Mouse (Mus musculus) right cerebral cortex, adult 18-20 months (tissue): ENCODE measurements around the gene Tead1.

Experiments used
- DNase-seq: peaks from one replicate; pipeline ENCODE4 v3.0.0; 2022; ENCODE audit warnings: mixed read lengths

Tead1 gene

DNA sequence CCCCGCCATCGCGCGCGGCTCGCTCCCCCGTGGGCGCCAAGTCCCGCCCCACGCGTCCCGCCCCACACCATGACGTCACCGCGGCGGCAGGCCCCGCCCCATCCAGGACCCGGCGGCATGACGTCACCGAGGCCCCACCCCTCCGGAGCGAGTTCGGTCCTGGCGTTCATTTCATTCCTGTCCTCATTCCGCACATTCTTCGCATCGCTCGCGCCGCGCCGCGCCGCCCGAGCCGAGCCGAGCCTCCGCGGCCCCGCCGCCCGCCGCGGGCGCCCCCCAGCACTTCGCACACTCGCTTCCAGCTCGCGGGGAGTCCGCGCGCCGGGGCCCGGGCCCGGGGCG is at the start of gene Tead1:
Gene Tead1 (plus strand): TSS at position 148 of the 342 bp plus-strand sequence.
- peak; percentile 91 for DNase-seq

DNA sequence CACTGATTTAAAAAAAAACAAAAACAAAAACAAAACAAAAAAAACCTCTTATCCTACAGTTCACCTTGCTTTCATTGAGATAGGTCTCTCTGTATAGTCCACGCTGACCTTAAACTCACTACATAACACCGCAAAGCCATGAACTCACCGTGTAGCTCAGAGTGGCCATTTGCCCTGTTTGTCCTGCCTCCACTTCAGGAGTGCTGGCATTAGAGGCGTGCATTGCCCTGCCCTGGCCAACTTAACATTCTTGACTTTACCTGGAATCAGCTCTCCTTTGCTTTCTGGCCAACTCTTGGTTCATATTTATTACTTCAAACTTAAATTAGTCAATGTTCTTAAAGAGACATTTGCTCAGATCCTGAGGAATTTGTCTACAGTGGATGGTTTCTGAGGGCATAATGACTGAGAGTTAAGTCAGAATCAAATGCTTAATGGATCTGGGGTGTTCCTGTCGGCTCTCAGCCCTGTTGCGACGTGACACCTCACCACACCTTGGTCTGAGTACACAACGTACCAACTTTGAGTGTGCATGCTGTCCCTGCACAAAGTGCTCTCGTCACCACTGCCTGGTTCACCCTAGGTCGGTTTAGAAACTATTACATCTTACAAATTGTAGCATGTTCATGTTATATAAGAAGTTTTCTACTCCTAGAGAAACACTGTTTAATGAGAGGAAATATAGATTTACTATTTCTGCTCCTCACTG is 44.5 kb upstream of the Tead1 start:
- no peak for DNase-seq

DNA sequence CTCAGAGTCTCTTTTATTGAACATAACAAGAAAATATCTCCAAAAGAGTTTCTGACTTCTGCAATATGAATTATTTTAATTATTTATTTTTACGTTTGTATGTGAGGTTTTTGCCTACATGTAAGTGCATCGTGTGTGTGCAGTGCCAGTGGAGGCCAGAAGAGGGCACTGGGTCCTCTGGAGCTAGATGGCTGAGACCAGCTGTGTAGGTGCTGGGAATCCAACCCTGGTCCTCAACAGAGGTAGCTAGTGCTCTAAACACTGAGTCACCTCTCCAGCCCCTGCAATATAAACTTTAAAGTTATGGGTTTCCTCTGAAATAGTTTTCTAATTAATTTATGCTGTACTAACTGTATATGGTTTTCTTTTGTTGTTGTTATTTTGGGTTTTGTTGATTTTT is 43.2 kb upstream of the Tead1 start:
- no peak for DNase-seq

DNA sequence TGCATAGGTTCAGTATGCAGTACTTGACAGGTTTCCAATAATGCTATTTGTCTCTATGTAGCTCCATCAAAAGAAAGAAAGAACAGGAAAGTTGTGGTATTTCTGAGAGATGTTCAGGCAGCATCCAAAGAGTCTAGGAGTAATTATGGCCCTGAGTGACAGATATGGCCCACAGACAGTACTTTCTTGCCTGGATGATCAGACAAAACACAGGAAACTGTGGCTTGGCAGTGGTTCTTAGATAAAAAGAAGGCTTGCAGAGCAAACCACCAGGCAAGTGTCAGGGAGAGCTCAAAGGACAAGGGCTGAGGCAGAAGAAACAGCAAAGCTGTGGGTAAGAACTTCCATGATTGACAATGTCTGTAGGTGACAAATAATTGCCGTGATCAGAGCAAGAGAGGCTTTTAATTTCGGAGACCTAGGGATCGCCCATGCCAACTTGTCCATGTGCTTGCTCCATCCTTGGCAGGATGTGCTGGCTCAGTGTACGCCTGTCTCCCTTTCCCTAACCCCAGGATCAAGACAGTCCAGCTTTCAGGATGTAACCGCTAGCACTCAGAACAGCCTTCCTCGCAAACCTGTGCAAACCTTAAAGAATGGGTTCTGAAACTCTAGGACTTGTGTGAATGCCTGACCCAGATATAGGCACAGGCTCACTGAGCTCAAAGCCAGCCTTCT is 35.1 kb upstream of the Tead1 start:
- no peak for DNase-seq

DNA sequence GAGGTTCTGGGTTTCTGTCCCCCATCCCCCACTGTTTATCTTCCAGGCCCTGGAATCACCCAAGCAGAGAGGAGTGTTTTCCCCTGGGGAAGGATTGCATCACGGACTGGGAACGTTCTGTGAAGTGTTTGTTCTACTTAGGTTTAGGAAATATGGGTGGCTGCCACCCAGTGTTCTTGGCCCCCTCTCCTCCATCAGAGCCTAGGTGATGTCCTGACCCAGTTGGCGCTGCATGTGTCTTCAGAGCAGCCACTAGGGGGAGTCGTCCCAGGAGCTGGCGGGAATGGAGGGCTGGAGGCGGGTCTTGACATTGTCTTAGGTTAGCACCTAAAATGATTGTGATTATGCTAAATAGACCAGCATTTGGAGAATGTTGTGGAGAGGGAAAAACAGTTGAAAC is 34.4 kb upstream of the Tead1 start:
- DNase-seq: no peak

DNA sequence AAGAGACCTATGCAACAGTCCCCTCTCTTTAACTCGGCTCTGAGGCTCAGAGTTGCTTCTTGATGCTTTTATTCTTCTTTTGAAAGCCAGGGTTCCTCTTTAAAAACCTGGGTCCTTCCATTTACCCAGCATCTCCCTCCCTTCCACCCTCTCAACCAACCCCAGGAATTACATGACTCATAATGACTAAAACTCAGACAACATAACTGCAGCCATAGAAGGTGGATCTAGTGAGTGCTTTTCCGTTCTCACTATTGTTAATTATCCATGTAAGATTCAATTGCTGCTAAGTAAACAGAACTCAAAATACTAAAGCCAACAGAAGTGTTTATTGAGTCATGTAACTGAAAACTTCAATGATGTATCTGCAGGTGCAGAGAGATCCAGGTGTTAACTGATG is 33.4 kb upstream of the Tead1 start:
- no peak for DNase-seq

DNA sequence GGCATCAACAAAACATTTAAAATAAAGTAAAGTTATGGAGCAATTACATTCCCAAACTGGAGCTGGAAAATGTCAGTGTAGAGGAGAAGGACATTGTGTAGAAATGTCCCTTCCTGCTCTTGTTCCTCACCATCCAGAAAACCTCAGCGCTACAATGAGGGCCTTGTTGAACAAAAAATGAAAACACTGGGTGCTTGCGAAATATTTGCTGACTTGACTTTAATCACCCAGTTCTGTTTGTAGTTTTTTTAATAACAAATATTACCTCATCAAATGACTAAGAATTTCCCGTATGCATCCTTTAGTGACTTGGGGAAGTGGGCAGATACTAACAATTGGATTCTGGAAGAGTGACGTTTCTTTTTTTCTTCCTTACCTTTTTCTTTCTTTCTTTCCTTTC is 31.7 kb upstream of the Tead1 start:
- no peak for DNase-seq

DNA sequence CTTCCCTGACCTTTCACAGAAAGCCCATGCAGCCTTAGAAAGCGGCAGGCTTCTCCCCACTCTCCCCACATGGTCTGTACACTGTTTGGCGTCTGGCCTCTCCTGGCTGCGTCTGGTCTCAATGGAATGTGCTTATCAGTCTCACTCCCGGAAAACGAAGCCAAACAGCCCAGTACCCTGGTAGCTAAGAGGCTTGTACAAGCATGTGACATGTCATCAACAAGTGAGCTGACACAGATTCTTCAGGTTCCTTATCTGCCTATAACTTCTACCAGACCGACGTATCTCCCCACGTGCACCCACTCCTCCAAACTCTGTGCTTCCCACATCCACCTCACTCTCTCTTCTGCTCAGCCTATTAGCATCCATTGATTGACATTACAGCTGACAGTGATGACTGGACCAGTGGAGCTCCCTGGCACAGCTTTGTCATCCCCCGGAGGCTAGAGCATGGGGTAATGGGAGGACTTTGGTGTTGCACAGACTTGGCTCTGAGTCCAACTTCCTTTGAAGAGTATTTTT is 22.9 kb upstream of the Tead1 start:
- no peak for DNase-seq

DNA sequence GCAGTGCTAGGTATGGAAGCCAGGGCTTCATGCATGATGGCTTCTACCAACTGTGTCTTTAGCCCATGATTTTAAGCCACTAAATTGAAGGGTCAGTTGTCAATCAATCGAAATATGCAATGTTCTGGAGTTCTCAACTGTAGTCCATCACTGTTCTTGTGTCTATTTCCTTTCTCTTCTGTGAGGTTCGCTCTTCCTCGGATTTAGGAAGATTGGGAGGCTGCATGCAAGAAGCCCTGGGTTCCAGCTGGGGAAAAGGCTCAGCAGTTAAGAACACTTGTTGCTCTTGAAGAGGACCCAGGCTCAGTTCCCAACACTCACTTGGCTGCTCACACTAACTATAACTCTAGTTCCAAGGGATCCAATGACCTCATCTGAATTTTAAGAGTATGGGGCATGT is 20.2 kb upstream of the Tead1 start:
- no peak for DNase-seq

DNA sequence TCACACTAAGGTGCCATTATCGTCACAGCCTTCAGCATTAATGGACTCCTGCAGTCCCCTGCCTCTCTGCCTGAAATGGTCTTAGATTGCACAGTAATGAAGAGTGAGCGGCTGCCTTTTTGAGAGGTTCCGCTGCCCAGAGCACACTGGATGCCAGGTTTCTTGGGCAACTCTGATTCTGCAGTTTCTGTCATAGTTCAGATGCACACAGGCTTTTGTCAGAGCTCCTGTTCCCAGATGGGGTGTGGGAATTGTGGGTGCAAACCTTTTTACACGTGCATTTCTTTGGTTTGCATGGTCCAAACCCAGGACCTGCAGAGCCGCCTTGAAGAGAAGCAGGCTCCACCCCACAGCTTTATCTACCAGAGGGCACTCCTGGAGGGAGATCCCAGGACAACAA is 19.3 kb upstream of the Tead1 start:
- no peak for DNase-seq

DNA sequence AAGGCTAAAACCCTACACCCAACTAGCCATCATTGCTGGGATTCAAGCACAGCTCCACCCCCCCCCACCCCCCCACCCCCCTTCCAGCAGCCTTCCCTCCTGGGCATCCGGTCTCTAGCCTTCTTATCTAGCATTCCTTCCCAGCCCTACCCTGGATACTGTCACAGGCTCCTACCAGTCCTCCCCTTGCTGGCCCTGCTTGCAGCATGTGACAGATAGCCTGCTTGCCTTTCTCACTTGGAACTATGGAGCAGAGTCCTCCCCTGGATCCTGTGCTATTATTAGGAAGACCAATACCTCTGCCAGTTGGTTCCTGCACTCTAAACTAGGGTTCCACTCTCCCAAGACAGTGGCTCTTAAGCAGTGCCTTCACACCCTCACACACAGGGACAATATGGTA is 18.8 kb upstream of the Tead1 start:
- DNase-seq: no peak

DNA sequence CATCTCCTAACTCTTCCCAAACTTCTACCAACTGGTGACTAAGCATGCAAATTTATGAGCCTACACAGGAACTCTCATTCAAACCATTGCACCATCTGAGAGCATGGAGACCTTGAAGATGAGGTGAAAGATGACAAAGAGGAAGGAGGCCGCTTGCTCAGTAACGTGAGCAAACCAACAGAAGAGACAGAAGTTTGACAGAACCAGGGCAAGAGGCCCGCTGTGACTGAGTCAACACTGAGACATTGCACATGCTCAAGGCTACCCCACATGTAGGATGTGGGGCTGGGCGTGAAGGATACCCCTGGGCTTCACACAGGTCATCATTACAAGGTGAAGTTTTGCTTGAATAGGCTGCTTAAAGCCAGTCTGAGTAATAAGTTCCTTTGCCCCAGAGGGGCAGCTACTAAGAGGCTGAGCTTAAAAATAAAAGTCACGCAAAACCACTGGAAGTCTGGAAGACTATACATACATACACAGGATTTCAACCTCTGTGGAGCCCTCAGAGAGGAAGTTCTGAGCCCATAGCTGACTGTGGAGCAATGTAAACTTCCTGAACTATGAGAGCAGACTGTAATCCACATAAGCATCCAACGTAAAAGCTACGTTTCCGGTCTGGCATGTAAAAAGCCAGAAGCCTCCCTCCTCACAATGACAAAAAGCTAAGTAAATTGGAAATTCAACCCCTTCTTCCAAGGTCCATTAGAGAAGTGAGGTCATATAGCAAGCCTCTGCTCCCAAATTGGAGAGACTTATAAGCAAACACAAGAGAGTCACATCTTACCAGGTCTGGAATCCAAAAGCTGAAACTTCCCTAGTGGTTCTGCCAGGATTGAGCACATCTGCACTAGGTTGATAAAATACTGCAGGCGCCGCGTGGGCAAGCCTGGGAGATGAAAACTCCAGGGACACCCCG is 16.5 kb upstream of the Tead1 start:
- DNase-seq: no peak

DNA sequence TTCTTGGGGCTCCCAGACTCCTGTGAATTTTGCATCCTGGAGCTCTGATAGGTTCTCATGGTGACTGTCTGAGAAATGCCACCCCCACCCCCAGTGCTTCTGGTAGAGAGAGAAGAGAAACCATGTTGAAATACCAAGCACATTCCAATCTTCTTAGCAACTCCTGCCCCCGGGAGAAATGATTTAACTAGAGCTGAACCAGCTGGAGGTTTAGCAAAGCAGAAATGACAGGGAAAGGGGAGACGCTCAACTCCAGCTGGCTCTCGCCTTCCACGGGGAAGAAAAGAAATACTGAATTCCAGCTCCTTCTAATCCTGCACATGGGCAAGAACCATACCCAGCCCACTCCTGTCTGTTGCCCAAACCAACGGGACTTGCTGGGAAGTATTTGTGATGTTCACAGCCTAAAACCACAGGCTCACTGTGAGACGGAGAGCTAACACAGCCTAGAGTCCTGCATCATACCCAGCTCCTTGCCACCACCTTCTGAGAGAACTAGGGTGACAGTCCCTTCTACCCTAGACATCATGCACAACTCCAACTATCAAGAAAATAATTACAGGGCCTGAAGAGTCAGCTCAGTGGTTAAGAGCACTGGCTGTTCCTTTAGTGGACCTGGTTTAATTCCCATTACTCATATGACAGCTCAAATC is 15.7 kb upstream of the Tead1 start:
- peak; percentile 78 for DNase-seq

DNA sequence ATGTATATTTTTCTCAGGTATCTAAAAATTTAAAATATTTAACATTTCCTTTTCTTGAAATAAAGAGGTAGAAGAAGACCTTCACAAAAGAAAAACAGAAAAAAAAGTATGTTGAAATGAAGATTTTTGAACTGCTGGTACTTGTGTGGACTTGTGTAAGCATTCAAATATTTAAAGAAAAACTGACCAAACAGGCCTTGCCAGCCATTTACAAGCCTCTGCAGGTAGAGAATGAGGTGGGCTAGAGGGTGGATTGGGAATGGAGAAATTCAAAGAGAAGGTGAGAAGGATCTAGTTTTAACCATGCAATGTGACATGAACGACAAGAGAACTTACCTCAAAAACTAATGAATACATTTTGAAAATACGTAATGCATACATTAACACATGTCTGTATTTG is 9.1 kb upstream of the Tead1 start:
- DNase-seq: no peak

DNA sequence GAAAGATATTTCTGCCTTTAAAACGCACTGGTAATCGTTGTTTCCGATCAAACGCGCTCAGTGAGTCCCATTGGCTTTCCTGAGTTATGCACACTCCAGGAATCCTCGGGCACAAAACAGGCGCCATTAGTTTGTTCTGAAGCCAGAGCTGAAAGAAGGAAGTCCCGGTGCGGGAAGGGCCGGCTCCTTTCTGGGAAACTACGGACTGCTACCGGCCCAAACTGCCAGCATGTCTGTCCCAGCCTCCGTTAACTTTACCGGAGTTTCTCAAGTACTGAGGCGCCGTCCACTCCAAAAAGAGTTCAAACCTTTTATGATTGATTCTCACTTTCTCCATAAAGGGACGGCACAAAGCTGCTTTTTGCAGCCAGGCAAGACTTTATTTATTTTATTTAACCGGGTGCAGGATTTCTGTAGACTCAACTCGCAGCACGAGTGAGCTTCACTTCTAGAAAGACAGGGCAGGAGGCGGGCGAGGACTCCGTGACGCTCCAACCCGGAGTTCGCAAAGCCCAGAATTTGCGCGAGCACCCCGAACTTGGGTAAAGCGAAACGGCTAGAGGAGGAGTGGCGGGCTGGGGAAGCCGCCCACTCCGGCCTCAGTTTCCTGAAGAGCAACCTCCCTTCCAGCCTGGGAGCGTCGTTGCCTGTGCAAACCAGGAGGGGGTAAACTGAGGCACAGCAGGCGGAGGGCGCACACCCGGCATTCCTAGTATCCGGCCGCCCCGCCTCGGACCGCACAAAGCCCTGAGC is 524 bp upstream of the Tead1 start:
- DNase-seq: no peak

DNA sequence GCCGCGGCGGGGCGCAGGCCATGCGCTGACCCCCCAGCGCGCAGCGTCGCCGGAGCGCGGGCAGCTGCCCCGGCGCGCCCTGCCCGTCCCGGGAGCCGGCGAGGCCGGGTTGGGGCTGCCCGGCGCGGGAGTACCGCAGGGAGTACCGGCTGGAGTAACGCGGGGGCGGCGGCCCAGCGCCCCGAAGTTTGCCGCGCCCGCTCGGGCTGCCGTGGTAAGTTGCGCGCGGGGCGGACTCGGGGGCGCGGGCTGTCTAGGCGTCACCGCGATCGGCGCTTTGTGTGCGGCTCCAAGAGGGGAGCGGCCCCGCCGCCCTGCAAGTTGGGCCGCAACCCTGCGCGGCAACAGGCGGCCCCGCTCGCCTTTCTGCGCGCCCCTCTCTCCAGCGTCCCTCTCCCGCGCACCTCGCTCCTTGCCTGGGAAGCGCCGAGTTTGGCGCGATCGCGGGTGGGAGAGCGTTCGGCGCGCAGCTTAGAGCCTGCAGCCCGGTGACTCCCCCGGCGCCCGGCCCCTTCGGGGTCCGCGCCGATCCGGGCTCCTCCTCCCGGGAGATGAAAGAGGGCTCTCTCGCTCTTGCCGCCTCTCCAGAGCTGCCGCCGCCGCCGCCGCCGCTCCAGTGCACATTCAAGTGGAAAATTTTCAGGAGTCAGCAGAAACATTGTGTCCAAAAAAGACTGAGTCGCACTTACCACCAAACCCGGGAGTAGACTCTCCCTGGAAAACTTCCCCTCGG is 561 bp downstream of the Tead1 start:
- DNase-seq: peak; percentile 58

DNA sequence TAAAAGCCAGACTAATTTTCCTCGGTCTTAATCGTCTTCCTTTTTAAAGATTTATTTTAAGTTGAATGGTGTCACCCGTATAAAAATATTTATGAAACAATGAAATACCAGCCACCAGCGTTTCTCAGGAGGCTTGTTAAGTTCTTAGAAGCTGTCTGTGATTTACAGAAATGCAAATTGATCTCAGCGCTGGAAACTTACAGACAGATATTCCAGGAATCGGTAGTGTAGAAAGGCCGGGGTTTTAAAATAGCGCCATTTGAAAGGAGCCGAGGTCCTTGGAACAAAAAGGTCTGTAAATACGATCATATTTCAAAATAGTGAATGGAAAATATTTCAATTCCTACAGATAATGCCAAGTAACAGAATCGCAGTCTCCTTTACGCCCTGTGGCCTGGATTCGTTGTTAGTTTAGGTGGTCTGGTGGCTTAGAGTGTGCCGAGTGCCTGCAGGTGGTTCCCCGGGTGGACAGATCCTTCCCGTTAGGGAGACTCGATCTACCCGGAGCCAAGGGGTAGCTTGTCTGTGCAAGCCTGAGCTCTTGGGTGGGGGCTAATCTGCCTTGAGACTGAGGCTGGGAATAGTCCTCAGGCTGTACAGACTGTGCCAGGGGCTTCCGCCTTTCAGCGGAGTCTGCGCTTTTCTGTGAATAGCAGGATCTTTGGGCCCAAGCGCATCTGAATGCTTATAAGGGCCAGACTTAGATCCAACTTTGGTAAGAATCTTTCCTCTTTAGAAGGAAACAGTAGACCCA is 1.6 kb downstream of the Tead1 start:
- DNase-seq: peak; percentile 13

DNA sequence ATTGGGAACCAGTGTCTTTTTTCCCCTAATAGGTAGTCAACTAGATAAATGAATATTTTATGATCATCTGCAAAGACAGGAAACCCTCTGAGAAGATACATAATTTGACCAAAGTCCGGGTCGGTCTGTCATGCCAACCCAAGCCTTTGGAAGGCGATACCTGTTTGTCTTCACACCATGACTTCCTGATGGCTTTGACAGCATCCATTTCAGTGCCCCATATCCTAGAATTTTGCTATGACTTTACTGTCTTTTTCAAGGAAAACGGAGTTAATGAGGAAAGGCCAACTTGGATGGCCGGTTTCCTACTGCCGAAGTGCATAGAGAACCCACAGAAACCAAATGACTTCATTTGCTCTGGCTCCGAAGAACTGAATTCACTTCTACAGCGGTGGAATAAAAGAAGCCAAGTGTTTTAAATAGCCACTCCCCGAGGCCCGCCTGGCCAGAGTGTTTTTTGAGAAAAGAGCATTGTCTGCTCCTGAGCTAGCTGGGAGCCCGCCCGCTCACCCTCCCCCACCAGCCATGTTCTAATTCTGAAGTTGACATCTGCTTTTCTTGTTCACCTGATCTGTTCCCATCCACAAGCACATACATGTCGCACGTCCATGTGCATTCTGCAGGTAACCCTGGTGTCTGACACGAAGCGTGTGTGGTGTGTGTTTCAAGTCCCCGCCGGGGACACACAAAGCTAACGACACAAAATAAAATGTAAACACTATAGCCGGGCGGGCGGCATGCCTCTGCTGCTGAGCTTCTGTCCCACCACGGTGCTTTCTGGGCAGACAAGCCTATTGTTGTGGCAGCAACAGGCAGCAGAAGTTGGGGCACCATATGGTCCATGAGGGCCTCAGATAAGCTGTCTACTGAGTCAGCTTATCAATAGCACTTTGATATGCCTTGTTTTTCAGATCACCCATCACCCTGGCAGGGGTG is 5.8 kb downstream of the Tead1 start:
- DNase-seq: no peak

DNA sequence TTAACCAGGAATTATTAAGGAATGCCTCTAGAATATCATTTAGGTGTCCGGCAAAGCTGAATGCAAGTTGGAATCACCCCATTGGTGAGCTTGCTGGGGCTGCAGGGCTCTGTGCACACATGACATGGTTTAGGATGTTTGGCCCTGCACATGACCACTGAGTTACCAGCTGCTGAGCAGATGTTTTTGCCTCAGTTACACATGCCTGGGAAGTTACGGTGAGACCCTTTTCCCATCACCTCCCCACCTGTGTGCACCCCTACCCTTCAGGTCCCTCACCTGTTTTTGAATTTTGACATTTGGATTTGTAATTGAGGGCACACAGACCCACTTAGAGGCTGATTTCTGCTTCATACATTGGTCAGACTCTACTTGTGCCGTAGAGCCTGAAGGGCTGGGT is 6.9 kb downstream of the Tead1 start:
- no peak for DNase-seq

DNA sequence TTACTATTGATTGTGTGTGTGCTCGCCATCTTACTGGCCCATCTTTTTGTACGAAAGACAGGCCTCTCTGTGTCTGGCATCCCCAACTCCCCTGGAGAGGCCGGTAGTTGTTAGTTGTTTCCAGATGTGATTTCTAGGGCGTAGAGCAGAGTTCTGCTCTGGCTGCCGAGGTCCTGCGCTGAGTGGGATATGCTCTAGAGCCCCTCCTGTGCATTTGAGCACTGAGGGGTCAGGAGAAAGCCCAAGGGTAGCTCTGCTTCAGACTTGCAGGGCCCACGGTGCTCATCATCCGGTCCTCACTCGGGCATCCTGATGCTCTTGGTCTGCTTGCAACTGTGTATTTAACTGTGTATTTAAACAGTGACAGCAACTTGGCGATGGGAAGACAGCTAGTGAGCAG is 7.5 kb downstream of the Tead1 start:
- DNase-seq: no peak
